Mouse (Mus musculus): ENCODE data around the gene Mrps21. TPM values are rescaled to one million over a fixed set of nuclear protein-coding genes. Genes with fewer than 3 reads are reported as not detected.
"Not testable (repeated sequence)": the region's sequence is repeated elsewhere in the genome, so short reads cannot be mapped to it uniquely, and the experiment has no call there.

Gene Mrps21
- polyA plus RNA-seq, 1 experiment from 2014 or later: 434 TPM

DNA sequence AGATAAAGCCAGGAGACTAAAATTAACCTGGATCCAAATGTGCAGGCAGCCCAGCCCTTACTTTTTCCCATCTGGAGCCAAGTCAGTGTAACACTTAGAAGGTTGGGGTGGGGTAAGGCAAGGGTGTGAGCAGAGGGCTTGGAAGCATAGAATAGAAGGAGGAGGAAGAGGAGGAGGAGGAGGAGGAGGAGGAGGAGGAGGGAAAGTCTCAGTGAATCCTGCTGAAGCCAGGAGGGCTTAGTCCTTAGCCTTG, 31.0 kb upstream of the Mrps21 start:
- H3K9me3 ChIP-seq (replicated peaks): no peaks in the 10 kb centered on the region
- peaks cover 6% of the 10 kb centered on the region; the same call in 1 of the 2 replicates for H3K36me3 ChIP-seq
- no peaks in the 10 kb centered on the region for H3K27me3 ChIP-seq
- H3K4me3 ChIP-seq: peak overlapping the region; percentile 47
- peak overlapping the region; percentile 37 for H3K9ac ChIP-seq
- H3K27ac ChIP-seq: peak overlapping the region; percentile 87
- H3K4me1 ChIP-seq (replicated peaks): peaks cover 43% of the 10 kb centered on the region
- peak overlapping the region; percentile 77 for H3K4me2 ChIP-seq
- no peak for ATAC-seq (replicated peaks; ENCODE audit: insufficient number of reproducible peaks, insufficient read depth, low FRiP score, low read depth)

DNA sequence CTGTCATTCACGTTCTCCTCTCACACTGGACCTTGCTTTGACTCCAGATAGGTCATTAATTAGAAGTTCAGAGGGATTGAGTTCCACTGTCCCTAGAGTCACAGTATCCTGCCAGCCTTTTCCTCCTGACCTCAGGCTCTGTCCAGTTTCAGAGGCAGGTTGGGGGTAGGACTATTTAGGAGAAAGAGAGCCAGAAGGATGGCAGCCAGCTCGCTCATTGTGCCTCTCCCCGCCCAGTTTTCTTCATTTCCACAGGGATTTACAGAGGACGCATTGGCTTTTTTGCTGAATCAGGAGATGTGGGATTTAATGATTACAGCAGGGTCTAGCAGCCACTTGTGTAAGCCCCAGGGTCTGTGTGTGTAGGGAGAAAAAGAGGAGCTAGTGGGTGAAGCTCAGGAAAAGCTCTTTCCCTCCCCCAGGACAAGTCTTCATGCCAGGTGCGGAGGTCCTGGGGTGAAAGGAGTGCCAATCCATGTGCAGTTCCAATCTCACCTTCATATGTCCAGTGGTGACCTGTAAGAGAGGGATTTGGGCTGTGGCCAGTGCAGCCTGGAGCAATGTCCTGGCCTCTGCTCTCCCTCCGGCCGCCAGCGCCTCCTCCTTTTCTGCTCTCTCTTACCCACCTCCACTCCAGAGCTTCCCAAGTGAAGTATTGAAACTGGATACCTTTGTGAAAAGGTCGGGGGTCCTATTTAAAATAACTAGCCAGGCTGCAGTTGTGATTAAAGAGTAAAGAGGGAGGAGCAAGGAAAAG, 30.5 kb upstream of the Mrps21 start:
- Histone ChIP-seq H3K27me3 (no peaks in the 10 kb centered on the region), H3K27ac (peak overlapping the region; percentile 87), H3K4me3 (peak overlapping the region; percentile 47; the same call in 1 of the 2 replicates), H3K9ac (peak overlapping the region; percentile 33; the same call in 1 of the 2 replicates), H3K4me2 (peak overlapping the region; percentile 77), H3K36me3 (peaks cover 7% of the 10 kb centered on the region; the same call in 1 of the 2 replicates), H3K4me1 (replicated peaks) (peaks cover 38% of the 10 kb centered on the region), H3K9me3 (replicated peaks) (no peaks in the 10 kb centered on the region)
- ATAC-seq (replicated peaks; ENCODE audit: insufficient number of reproducible peaks, insufficient read depth, low FRiP score, low read depth): no peak
- 58% methylated on average over 9 of the region's 9 CpGs for WGBS

DNA sequence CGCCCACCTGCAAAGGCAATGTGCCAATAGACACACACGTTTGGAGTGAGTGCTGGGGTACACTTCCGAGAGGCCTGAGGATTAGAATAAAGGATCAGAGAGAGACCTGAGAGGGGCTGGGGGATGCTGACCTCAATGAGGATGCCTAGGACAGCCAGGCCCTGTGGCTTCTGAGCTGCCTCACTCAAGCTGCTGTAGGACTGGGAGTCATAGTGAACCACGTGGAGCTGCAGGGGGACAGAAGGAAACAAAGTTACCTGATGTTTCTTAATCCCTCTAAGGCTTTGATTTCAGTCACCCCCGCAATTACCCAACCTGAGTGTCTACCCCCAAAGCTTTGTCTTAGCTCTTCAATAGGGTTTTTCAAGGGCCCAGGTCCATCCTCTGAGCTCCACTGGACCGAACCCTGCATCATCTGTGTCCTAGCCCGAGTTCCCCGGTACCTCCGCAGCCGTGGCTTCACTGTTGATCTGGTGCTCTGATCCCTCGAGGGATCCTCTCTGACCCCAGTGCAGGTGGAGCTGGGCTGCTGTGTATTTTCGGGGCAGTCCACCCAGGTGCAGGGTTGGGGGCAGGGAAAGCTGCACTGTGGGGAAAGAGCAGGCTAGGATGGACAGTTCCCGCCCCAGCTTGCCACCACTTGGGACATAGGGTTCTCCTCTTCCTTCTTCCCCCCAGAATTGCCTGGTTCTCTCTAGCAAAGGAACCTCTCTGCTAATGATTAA, 28.6 kb upstream of the Mrps21 start:
- Histone ChIP-seq H3K9me3 (replicated peaks) (no peaks in the 10 kb centered on the region), H3K4me1 (replicated peaks) (peaks cover 28% of the 10 kb centered on the region), H3K9ac (no peak overlapping the region), H3K27me3 (no peaks in the 10 kb centered on the region), H3K27ac (no peak overlapping the region), H3K36me3 (peaks cover 7% of the 10 kb centered on the region; the same call in 1 of the 2 replicates), H3K4me3 (no peak overlapping the region), H3K4me2 (no peak overlapping the region)
- WGBS: 74% methylated on average over 13 of the region's 13 CpGs
- ATAC-seq (replicated peaks; ENCODE audit: insufficient number of reproducible peaks, insufficient read depth, low FRiP score, low read depth): no peak

GRCm38 (mm10) chr3:95895501-95895900, 24.2 kb upstream of the Mrps21 start:
- Histone ChIP-seq H3K4me2 (peak overlapping the region; percentile 13; the same call in 1 of the 2 replicates), H3K4me3 (0 out of 2 replicates have a peak overlapping the region, but pooled peaks have one; percentile 62), H3K4me1 (replicated peaks) (peaks cover 35% of the 10 kb centered on the region)
- H3K9me3 ChIP-seq (replicated peaks); ATAC-seq (replicated peaks; ENCODE audit: insufficient number of reproducible peaks, insufficient read depth, low FRiP score, low read depth); H3K27me3 ChIP-seq; H3K9ac ChIP-seq; H3K36me3 ChIP-seq; H3K27ac ChIP-seq: not testable (repeated sequence)
- 83% methylated on average over 7 of the region's 7 CpGs for WGBS

GRCm38 (mm10) chr3:95894317-95895160, 23.2 kb upstream of the Mrps21 start:
- no peak for ATAC-seq (replicated peaks; ENCODE audit: insufficient number of reproducible peaks, insufficient read depth, low FRiP score, low read depth)
- Histone ChIP-seq H3K4me3 (peak overlapping the region; percentile 62), H3K27me3 (no peaks in the 10 kb centered on the region), H3K27ac (peak overlapping the region; percentile 81), H3K36me3 (peaks cover 7% of the 10 kb centered on the region; the same call in 1 of the 2 replicates), H3K4me2 (peak overlapping the region; percentile 67), H3K9ac (peak overlapping the region; percentile 70), H3K9me3 (replicated peaks) (no peaks in the 10 kb centered on the region), H3K4me1 (replicated peaks) (peaks cover 38% of the 10 kb centered on the region)
- WGBS: 6% methylated on average over 16 of the region's 16 CpGs

DNA sequence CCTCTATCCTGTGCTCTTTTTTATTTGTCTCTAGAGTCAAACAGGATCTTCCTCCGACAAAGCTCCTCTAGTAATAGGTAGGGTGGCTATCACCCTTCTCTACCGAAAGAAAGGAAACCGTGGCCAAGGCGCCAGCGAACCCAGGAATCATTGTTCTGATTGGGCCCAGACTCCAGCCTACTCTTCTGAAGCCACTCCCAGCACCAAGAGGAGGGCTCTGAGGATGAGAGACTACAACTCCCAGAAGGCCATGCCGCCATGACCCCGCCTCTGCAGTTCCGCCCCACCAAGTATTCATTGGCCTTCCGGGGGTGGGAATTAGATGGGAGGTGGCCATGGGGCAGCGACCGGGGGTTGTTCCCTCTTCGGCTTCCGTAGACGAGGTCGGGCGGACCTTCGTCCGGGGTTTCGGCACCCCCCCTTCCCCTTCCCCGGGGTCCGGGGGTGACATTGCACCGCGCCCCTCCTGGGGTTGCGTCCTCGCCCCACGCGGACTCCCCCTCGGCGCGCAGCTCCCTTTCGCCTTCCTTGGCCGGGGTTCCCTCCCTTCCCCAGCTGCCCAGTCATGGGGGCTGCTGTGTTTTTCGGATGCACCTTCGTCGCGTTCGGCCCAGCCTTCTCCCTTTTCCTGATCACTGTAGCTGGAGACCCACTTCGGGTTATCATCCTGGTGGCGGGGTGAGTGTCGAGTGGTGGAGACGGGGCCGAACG, 22.4 kb upstream of the Mrps21 start, which contains the start of gene Aph1a:
Gene Aph1a, plus strand, starts transcription at position 364 of the 711 bp plus-strand sequence.
- Histone ChIP-seq H3K4me2 (peak within 1 kb of the TSS; percentile 67), H3K4me3 (peak within 1 kb of the TSS; percentile 62), H3K27ac (peak within 1 kb of the TSS; percentile 81), H3K4me1 (replicated peaks) (peaks cover 38% of the 10 kb centered on the region), H3K9ac (peak within 1 kb of the TSS; percentile 70)
- ATAC-seq (replicated peaks; ENCODE audit: insufficient number of reproducible peaks, insufficient read depth, low FRiP score, low read depth): peak; percentile 94
- not testable (repeated sequence) for H3K27me3 ChIP-seq; H3K9me3 ChIP-seq (replicated peaks); H3K36me3 ChIP-seq
- WGBS: 1% methylated on average over 30 of the region's 43 CpGs

GRCm38 (mm10) chr3:95893126-95893525, 21.8 kb upstream of the Mrps21 start:
- Histone ChIP-seq H3K27ac (peak overlapping the region; percentile 81), H3K27me3 (no peaks in the 10 kb centered on the region), H3K36me3 (peaks cover 12% of the 10 kb centered on the region), H3K9ac (0 out of 2 replicates have a peak overlapping the region, but pooled peaks have one; percentile 20), H3K4me1 (replicated peaks) (peaks cover 38% of the 10 kb centered on the region), H3K4me3 (peak overlapping the region; percentile 62), H3K9me3 (replicated peaks) (no peaks in the 10 kb centered on the region), H3K4me2 (peak overlapping the region; percentile 67)
- 16% methylated on average over 7 of the region's 7 CpGs for whole genome bisulfite sequencing
- no peak for ATAC-seq (replicated peaks; ENCODE audit: insufficient number of reproducible peaks, insufficient read depth, low FRiP score, low read depth)

- ATAC-seq (replicated peaks; ENCODE audit: insufficient number of reproducible peaks, insufficient read depth, low FRiP score, low read depth): no peak; the same call in 1 of the 2 replicates
- Histone ChIP-seq H3K27me3 (no peaks in the 10 kb centered on the region), H3K4me1 (replicated peaks) (peaks cover 38% of the 10 kb centered on the region), H3K36me3 (peaks cover 6% of the 10 kb centered on the region), H3K4me2 (peak overlapping the region; percentile 67), H3K9me3 (replicated peaks) (no peaks in the 10 kb centered on the region), H3K27ac (peak overlapping the region; percentile 81), H3K9ac (peak overlapping the region; percentile 5), H3K4me3 (peak overlapping the region; percentile 40)
- WGBS: 29% methylated on average over 11 of the region's 11 CpGs
Observed at GRCm38 (mm10) chr3:95892066-95893052, 21.0 kb upstream of the Mrps21 start.

GRCm38 (mm10) chr3:95891211-95892065, 20.1 kb upstream of the Mrps21 start, which contains the start of gene BC028528:
BC028528 (minus strand) TSS chr3:95892005.
- 21% methylated on average over 12 of the region's 12 CpGs for WGBS
- Histone ChIP-seq H3K9ac (peak within 1 kb of the TSS; percentile 5), H3K4me3 (peak within 1 kb of the TSS; percentile 40), H3K27me3 (no peaks in the 10 kb centered on the region), H3K36me3 (peaks cover 5% of the 10 kb centered on the region; the same call in 1 of the 2 replicates), H3K9me3 (replicated peaks) (no peaks in the 10 kb centered on the region), H3K4me2 (peak within 1 kb of the TSS; percentile 67), H3K27ac (peak within 1 kb of the TSS; percentile 81), H3K4me1 (replicated peaks) (peaks cover 38% of the 10 kb centered on the region)
- peak; percentile 25; the same call in 1 of the 2 replicates for ATAC-seq (replicated peaks; ENCODE audit: insufficient number of reproducible peaks, insufficient read depth, low FRiP score, low read depth)

All from heart, embryonic 15.5 days (tissue).